Mouse (Mus musculus) embryonic stem cell, embryonic (primary cell): ENCODE data around the gene G3bp1.

Experiments used
- CTCF ChIA-PET, 4 experiments: fragments of 300-600 bp in 2 of 4; fragments of 350-600 bp in 2 of 4; sonication (Branson Sonifier 250); formaldehyde crosslinking; loops; one replicate each; lab custom pipeline; 2022; ENCODE audit warnings: inconsistent platforms in 2 of 4; lab: Charles Lee
- POLR2A ChIA-PET, 4 experiments: fragments of 300-600 bp in 2 of 4; fragments of 350-600 bp in 2 of 4; sonication (Branson Sonifier 250); formaldehyde crosslinking; loops; one replicate each; lab custom pipeline; 2022; ENCODE audit warnings: antibody characterized with exemption in 4 of 4, inconsistent platforms in 1 of 4; lab: Charles Lee

G3bp1 gene

DNA sequence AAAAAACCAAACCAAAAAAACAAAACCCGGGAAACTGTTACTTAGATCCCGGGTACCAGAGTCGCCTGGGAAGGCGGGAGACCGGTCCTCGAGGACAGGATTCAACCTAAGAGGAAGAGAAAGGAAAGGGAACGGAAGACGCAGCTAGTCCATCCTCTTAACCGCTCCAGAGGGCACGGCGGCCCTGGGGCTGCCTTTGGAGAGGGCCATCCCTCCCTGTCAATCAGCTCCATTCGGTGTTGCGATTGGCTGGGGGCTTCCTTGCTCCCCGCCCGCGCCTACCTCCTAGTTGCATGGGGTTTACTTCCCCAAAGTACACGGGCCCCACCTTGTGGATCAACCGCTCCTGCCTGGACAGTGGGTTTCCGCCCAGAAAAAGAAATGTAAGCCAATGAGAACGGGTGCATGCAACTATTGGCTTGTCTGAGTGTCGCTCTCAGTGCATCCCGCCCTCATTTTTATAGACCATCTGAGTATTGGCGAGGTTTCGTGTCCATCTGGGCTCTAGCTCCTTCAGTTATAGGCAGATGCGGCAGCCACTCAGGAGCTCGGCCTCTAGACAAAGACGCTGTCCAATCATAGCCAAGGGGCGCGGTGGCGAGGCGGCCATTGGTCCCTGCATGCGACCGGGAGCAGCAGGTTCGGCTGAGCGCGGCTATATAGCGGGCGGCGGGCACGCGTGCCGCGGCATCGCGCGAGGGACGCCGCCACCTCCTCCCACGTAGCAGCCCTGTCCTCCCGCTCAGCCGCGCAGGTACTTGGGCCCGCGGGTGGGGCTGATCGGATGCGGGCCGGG, at the start of gene G3bp1:
Gene G3bp1 (plus strand): TSS at position 638 of the 796 bp plus-strand sequence.
- POLR2A ChIA-PET: interaction anchor here (0.5 to 13.8 kb wide), 149 partner anchors 9 to 1469 kb away, joined by 3 to 501 read pairs (median 5); partner anchors contain the start of genes Atox1 (in 4 of the 4), Gm2a (in 3 of the 4), Slc36a1 (in 2 of the 4) and Sparc (in 2 of the 4)
- CTCF ChIA-PET: interaction anchor here in 3 of 4 experiments (0.6 to 3.0 kb wide), 27 partner anchors 8 to 372 kb away, joined by 3 to 22 read pairs (median 4); partner anchors contain the start of genes Atox1 (in 2 of the 3) and Gm2a (in 1 of the 3)

DNA sequence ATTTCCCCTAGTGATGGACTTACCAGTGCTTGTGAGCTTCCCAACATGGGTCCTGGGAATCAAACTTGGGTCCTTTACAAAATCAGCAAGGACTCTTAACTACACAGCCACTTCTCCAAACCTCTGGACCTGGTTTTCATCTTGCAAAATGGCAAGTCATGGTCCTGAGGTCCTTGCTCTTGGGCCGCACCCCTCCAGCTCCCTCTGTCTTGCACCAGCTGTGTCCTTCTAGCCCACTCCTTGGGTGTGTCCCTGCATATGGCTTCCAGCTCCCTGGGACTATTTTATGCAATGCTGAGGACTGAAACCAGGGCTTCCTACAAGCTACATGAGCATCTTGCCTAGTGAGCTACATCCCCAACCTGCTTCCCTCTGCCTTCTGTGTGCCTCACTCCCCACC, 46.5 kb upstream of the G3bp1 start, which contains the start of gene Sparc:
Gene Sparc (minus strand): TSS at position 206 of the 400 bp plus-strand sequence.
- CTCF ChIA-PET: interaction anchor here in 2 of 4 experiments (0.6 to 1.9 kb wide), 4 partner anchors 24 to 526 kb away, joined by 3 to 6 read pairs (median 3); no protein-coding TSS in a partner anchor
- POLR2A ChIA-PET: interaction anchor here in 3 of 4 experiments (0.7 to 26.5 kb wide), 14 partner anchors 7 to 101 kb away, joined by 3 to 542 read pairs (median 21); partner anchors contain the start of genes G3bp1 (in 2 of the 3) and Sparc (in 1 of the 3)

DNA sequence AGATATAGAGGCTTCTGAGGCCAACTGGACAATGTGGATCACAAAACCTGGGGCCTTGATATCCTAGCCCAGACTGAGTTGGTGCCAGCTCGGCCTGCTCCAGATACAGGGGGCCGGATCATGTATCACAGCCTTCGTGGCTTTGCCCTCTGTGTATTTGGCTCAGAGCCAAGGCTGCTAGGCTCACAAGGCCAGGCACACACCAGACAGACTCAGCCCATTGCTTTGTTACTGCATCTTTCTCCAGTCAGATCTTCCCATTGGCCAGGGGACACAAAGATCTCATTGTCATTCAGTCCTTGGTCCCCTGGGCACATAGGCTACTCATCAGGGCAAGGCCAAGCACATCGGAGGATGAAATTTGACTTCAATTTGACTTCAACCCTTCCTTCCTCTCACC, 45.7 kb upstream of the G3bp1 start:
- CTCF ChIA-PET: interaction anchor here in 2 of 4 experiments (1.0 to 1.6 kb wide), 2 partner anchors 19 to 34 kb away, joined by 3 to 4 read pairs; no protein-coding TSS in a partner anchor

DNA sequence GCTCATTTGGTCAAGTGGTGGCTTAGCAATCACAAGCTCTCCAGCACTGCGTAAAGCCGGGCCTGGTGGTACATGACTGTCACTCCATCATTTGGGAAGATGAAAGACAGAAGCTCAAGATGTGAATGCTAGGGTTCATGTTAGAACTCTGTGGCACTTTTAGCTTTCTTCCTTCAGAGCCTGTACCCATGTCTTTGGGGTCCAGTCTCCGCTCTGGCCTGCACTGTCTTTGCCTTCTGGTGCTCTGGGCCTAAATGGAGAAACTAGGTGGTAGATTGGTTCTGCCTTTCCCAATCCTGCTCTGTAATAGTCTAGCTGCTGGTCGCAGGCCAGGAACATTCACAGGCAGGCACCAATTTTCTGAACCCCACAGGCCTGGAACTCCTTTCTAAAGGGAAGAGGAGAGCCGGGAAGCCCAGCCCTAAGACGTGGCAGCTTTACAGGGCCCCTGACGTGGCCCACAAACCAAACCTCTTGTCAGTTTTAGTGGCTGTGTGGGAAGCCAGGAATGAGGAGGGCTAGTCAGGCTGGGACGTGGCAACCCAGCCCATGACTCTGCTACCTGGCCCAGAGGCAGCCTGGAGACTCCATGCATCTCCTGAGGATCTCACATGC, 44.6 kb upstream of the G3bp1 start:
- ChIA-PET CTCF (interaction anchor here (0.6 to 1.7 kb wide), 9 partner anchors 15 to 266 kb away, joined by 3 to 10 read pairs (median 3); no protein-coding TSS in a partner anchor), POLR2A (interaction anchor here in 3 of 4 experiments (0.6 to 26.5 kb wide), 27 partner anchors 5 to 512 kb away, joined by 3 to 542 read pairs (median 4); partner anchors contain the start of genes G3bp1 (in 3 of the 3), Atox1 (in 2 of the 3) and Sparc (in 1 of the 3))

More for the DNA sequence above, 45.7 kb upstream of the G3bp1 start:
- POLR2A ChIA-PET: interaction anchor here in 3 of 4 experiments (0.6 to 26.5 kb wide), 20 partner anchors 7 to 223 kb away, joined by 3 to 542 read pairs (median 8); partner anchors contain the start of genes G3bp1 (in 3 of the 3), Atox1 (in 2 of the 3) and Sparc (in 1 of the 3)

DNA sequence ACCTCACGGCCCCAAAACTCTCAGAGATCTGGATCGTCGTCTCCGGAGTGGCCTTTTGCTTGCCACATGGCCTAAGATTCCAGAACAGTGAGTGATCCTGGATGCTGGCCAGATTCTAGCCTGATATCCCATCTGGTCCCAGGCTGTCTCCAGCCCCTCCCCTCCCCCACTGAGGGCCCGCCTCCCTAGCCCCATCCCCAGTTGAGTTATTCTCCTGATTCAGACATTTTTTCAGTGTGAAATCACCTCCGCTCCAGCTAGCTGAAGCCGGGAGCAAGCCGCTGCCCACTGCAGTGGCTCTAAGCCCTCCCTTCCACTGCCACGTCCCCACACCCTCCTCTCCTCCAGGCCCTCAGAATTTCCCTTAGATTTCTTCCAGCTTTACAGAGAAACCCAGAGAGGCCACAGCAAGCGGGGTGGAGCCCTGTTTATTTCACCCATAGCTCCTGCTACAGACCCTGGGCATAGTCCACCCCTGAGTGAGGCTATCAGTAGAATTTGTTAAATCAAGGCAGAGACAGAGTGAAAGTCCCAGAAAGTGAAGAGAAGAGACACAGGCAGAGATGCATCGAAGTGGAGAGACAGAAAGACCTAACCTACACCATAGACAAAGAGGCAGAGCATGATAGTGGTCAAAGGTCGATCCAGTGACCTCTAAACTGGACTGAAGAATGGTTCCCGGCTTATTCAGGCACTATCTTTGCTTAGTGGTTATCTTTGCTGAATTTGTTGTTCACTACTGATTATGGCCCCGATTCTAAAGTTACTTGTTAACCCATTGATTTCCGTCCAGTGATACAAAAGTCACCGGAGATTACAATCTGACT, 41.1 kb upstream of the G3bp1 start:
- POLR2A ChIA-PET: interaction anchor here (0.6 to 26.5 kb wide), 17 partner anchors 2 to 42 kb away, joined by 3 to 542 read pairs (median 4); partner anchors contain the start of genes G3bp1 (in 2 of the 4) and Sparc (in 1 of the 4)
- CTCF ChIA-PET: interaction anchor here in 2 of 4 experiments (0.8 to 2.6 kb wide), 4 partner anchors 16 to 55 kb away, joined by 3 to 8 read pairs (median 5); no protein-coding TSS in a partner anchor

DNA sequence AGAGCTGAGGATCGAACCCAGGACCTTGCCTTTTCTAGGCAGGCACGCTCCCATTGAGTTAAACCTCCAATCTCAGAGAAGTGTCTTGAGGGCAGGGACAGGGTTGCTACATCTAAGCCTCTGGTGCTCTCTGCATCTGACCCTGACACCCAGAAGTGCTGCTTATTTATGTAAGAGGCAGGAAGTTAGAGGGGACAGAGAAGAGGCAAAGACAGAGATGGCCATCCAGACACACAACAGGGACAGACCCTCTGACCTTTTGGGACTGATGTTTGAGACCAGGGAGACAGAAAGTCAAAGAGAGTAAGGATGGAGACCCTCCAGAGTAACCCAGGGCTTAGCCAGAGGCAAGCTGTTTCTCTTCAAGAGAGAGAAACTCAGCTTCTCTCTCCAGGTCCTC, 39.5 kb upstream of the G3bp1 start:
- ChIA-PET CTCF (interaction anchor here in 3 of 4 experiments (0.6 to 2.0 kb wide), 5 partner anchors 11 to 42 kb away, joined by 3 to 6 read pairs (median 3); no protein-coding TSS in a partner anchor), POLR2A (interaction anchor here in 3 of 4 experiments (0.6 to 24.7 kb wide), 14 partner anchors 10 to 332 kb away, joined by 3 to 542 read pairs (median 6); partner anchors contain the start of genes G3bp1 (in 1 of the 3), Gm2a (in 1 of the 3) and Sparc (in 1 of the 3))

DNA sequence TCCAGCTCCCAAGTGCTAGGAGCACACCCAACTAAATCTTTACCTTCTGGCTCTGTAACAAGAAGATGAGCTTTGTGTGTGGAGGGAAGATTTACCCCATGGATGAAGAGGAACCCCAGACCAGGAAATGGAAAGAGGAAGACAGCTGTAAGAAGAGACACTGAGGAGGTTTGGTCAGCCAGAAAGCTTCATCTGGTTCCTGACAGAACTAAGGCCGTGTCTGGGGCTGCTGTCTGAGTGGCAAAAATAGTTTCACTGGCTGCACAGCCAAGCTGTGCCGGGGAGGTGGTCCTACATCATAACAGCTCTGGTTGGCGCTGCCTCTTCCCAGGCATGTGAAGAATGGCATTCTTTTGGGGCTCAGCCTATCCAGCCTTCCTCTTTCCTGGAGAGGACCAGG, 36.5 kb upstream of the G3bp1 start:
- CTCF ChIA-PET: interaction anchor here in 3 of 4 experiments (0.6 to 1.6 kb wide), 5 partner anchors 12 to 355 kb away, joined by 3 to 7 read pairs (median 4); partner anchors contain the start of gene Ccdc69 (in 1 of the 3)

DNA sequence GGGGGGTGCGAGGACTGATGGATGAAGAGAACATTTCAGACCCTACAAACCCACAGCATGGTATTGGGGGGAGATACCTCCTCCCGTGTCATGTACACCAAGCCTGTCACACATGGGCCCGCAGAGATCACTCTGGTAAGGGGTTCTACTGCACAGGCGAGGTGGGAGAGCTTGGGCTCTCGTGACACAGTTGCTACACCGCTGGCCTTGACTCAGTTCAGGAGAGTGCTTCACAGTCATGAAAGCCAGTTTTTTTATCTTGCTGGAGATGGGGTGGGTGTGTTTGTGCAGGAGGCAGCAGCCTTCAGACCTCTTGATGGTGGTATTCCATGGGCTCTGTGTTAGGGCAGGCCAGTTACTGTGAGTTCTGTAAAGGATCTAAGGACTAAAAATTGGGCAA, 33.4 kb upstream of the G3bp1 start:
- POLR2A ChIA-PET: interaction anchor here in 3 of 4 experiments (0.5 to 24.7 kb wide), 7 partner anchors 9 to 113 kb away, joined by 3 to 542 read pairs (median 4); partner anchors contain the start of genes Sparc (in 2 of the 3) and G3bp1 (in 1 of the 3)
- CTCF ChIA-PET: interaction anchor here in 2 of 4 experiments (0.7 to 1.8 kb wide), 2 partner anchors 9 to 10 kb away, joined by 3 to 5 read pairs; no protein-coding TSS in a partner anchor

More for the DNA sequence above, 36.5 kb upstream of the G3bp1 start:
- POLR2A ChIA-PET: interaction anchor here (0.6 to 24.7 kb wide), 19 partner anchors 8 to 1718 kb away, joined by 3 to 542 read pairs (median 3); partner anchors contain the start of genes G3bp1 (in 3 of the 4), Sparc (in 2 of the 4) and Atox1 (in 1 of the 4)

DNA sequence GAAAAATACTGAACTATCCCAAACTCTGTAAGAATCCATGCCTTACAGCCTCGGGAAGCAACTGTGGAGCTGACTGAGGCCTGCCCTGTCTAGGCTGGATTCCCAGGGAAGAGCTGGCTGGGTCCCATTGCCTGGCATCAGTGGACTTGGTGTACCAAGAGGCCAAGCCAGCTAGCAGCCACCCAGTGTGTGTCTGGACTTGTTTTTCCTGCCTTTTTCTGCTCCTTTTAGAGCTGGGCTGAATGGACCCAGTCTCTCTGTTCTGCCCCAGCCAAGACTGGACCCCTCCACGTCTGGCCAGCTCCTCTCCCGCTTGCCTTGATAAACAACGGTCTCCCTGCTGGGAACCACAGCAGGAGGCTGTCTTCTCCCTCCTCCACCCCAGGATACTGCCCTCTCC, 31.5 kb upstream of the G3bp1 start:
- CTCF ChIA-PET: interaction anchor here in 3 of 4 experiments (0.5 to 1.2 kb wide), 6 partner anchors 9 to 64 kb away, joined by 3 to 12 read pairs (median 4); no protein-coding TSS in a partner anchor

DNA sequence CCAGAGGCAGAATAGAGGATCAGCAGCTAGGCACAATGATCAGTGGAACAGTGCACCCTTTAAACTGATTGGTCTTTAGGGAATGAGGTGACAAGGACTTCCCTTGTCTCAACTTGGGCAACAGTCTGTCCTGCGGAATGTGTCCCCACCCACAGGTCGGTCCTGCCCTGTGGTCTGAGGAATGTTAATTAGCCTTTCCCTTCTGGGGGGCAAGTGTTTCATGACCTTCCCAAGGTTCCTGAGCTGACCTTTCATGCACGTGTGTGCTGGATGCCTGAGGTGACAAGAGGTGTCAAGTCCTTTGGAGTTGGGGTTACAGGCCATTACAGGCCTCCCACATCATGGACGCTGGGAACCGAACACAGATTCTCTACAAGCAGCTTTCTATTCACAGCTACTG, 29.8 kb upstream of the G3bp1 start:
- ChIA-PET CTCF (interaction anchor here in 3 of 4 experiments (0.7 to 3.8 kb wide), 5 partner anchors 35 to 236 kb away, joined by 3 to 12 read pairs (median 4); no protein-coding TSS in a partner anchor), POLR2A (interaction anchor here (0.6 to 24.7 kb wide), 19 partner anchors 9 to 342 kb away, joined by 3 to 542 read pairs (median 5); partner anchors contain the start of genes Atox1 (in 2 of the 4), G3bp1 (in 2 of the 4), Sparc (in 2 of the 4) and Gm2a (in 1 of the 4))

More for the DNA sequence above, 31.5 kb upstream of the G3bp1 start:
- POLR2A ChIA-PET: interaction anchor here in 3 of 4 experiments (0.6 to 24.7 kb wide), 16 partner anchors 8 to 340 kb away, joined by 3 to 542 read pairs (median 6); partner anchors contain the start of genes Atox1 (in 2 of the 3), G3bp1 (in 2 of the 3), Sparc (in 2 of the 3) and Gm2a (in 1 of the 3)

DNA sequence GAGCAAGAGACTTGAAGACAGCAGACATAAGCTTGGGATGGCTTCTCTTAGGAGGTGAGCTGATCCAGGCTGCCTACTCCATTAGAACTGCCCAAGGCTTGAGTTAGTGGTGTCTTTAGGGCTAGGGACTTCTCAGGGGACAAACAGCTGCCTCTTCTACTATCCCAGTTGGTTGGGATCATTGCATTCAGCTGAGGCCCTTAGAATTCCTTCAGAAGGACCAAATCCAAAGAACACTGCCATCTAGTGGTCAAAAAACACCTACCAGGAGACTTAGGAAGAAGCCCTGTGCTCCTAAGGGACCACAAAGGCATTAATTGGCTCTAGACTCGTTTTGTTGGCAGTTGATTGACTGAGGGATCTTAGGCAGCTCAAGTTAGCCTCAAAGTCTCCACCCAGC, 24.7 kb upstream of the G3bp1 start:
- ChIA-PET CTCF (interaction anchor here (0.6 to 6.3 kb wide), 63 partner anchors 8 to 547 kb away, joined by 3 to 215 read pairs (median 5); partner anchors contain the start of genes Atox1 (in 3 of the 4), Slc36a1 (in 2 of the 4) and Gm2a (in 1 of the 4)), POLR2A (interaction anchor here (0.7 to 5.4 kb wide), 36 partner anchors 9 to 347 kb away, joined by 3 to 73 read pairs (median 4); partner anchors contain the start of genes G3bp1 (in 3 of the 4), Atox1 (in 1 of the 4) and Gm2a (in 1 of the 4))

DNA sequence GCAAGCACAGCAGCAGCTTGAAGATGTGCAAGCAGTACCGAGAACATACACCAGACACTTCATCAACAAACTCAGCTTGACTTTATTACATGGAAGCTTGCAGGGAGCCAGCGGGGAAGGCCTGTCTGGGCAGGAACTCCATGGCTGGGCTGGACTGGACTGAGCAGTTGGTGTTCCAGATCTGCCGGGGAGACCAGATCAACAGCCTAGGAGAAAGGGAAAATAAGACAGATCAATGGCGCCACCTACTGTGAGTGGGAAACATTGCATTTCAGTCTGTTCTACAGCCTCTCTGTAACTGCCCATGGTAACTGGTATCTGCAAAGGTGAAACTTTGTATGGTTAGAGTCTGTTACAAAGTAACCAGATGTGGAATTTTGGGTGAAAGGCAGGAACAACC, 22.9 kb upstream of the G3bp1 start:
- ChIA-PET POLR2A (interaction anchor here (0.5 to 5.4 kb wide), 27 partner anchors 8 to 351 kb away, joined by 3 to 73 read pairs (median 5); partner anchors contain the start of genes G3bp1 (in 3 of the 4), Atox1 (in 2 of the 4), Gm2a (in 1 of the 4) and Slc36a1 (in 1 of the 4)), CTCF (interaction anchor here (0.6 to 6.3 kb wide), 30 partner anchors 9 to 289 kb away, joined by 3 to 215 read pairs (median 8); partner anchors contain the start of genes Atox1 (in 3 of the 4), G3bp1 (in 1 of the 4) and Slc36a1 (in 1 of the 4))

DNA sequence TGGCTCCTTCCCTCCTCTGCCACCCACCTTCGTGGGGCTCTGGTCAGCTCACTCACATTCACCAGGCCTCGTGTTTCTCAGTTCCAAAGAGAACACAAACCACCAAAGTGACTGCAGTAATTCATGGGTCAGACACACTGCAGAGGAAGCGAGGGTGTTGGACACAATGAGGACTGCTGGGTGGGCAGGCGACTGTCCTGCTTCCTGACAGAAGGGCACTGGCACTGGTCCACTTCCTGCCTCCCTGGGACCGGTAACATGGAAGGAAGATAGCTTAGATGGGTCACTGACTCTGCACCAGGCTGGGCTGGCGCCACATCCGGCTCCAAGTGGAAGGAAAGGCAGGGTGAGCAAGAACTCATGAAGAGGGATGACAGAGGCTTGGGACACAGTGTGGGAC, 20.0 kb upstream of the G3bp1 start:
- ChIA-PET POLR2A (interaction anchor here in 2 of 4 experiments (0.8 to 8.7 kb wide), 6 partner anchors 10 to 62 kb away, joined by 3 to 73 read pairs (median 4); partner anchors contain the start of genes Atox1 (in 1 of the 2) and G3bp1 (in 1 of the 2)), CTCF (interaction anchor here (0.8 to 6.3 kb wide), 7 partner anchors 60 to 287 kb away, joined by 3 to 215 read pairs (median 5); no protein-coding TSS in a partner anchor)

DNA sequence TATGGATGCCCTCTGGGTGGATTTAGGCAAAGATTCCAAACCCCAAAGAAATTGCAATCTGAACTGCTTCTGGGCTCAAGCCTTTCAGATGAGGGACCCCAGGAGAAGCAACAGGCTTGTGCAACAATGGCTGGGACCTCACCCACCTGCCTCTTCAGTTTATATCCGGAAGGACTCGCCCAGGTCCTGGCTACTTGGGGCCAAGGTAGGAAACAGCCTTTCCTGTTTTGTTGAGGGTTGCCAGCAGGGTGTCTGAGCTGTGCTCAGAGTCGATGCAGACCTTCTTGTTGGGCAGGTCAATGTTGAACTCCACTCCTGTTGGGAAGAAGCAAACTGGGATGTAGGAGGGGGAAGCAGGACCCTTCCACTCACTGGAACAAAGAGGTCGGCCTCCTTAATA, 19.2 kb upstream of the G3bp1 start:
- POLR2A ChIA-PET: interaction anchor here in 3 of 4 experiments (0.8 to 8.7 kb wide), 12 partner anchors 9 to 63 kb away, joined by 3 to 73 read pairs (median 8); partner anchors contain the start of genes Atox1 (in 2 of the 3), G3bp1 (in 2 of the 3) and Sparc (in 1 of the 3)
- CTCF ChIA-PET: interaction anchor here (0.8 to 1.9 kb wide), 7 partner anchors 10 to 288 kb away, joined by 3 to 7 read pairs (median 4); partner anchors contain the start of gene Atox1 (in 1 of the 4)
